Mouse (Mus musculus): Measurements from ENCODE around the gene Vmn1r183. TPM values are rescaled to one million over a fixed set of nuclear protein-coding genes. Genes with fewer than 3 reads are reported as not detected.
"Not testable (repeated sequence)": the region's sequence is repeated elsewhere in the genome, so short reads cannot be mapped to it uniquely, and the experiment has no call there.

Gene Vmn1r183
- total RNA-seq (2021), result not detected
- long read RNA-seq, experiment 1, result 0 reads
- long read RNA-seq, experiment 2, result 0 reads

- intact Hi-C loops (cut with DNase I), result no loop called here
- DNase-seq (ENCODE audit: extremely low spot score in 1 of 2, low spot score in 2 of 2), result no peak
- Histone ChIP-seq H3K4me3 (no peak within 1 kb of the TSS), H3K27ac (no peak within 1 kb of the TSS)
- no peak for TF ChIP-seq CTCF (IDR thresholded peaks at IDR 0.05)
Measured at GRCm38 (mm10) chr7:24052660-24053304, at the start of gene Vmn1r183. Vmn1r183 (plus strand) TSS chr7:24053254.

DNA sequence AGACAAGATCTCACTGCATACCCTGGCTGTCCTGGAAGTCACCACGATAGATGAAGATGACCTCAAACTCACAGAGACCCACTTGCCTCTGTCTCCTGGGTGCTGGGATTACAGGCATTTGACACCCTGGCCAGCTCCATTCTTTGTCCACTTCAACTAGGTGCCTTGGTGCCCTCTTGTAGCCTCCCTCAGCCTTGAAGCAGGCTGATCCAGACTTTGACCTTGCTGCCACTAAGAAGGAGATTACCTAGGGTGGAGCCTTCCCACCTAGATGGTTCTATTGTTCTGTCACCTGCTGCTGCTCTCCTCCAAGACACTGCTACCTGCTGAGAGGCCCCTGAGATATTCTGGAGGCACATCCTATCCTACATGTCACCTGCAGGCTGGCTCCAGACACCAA, 21.4 kb downstream of the Vmn1r183 start:
- DNase-seq (ENCODE audit: extremely low spot score in 1 of 2, low spot score in 2 of 2); H3K4me3 ChIP-seq; H3K27ac ChIP-seq; intact Hi-C loops (cut with DNase I): not testable (repeated sequence)

DNA sequence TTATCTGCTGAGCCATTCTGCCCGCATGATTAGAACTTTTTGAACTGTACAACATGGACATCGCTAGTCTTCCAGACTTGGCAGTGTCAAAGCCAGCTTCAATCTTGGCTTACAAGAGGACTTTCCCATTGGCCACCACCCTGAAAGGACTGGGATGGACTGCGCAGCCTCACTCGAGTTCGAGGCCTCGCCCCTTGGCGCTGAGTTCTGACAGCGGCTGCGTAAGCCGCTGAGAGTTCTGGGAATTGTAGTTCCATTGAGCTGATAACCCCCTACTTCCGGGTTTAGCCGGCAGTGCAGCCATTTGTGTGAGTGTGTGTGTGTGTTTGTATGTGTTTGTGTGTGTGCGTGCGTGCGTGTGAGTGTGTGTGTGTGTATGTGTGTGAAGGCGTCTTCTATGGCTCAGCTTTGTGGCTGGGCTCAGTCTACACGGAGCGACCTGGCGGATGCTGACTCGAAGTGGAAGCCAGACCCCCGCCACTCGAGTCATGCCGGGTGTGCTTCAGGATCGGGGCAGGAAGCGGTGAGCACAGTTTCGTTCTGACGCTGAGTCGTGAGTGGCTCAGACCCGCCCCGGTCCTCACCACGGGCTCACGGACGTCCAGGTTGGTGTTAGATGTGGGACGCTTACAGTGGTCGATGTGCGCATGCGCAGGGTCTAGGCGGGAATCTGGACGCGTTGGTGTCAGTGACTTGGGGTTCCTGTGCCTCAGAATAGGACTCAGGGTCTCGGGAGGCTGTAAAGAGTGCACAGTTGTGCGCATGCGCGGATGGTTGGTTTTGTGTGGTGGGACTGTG, 28.8 kb downstream of the Vmn1r183 start, which contains the start of gene Zfp180:
Zfp180 (plus strand) TSS at position 291 of the 798 bp plus-strand sequence.
- peak within 1 kb of the TSS; percentile 68 for H3K4me3 ChIP-seq
- intact Hi-C loops (cut with DNase I), result loop anchor here (1.0 to 5.0 kb wide), 6 partner anchors 30 to 317 kb away; partner anchors contain the start of genes Smg9, Zfp112, Zfp114 and Zfp235
- peak; percentile 92 to 94 for DNase-seq (ENCODE audit: extremely low spot score in 1 of 2, low spot score in 2 of 2)
- no peak for TF ChIP-seq CTCF (IDR thresholded peaks at IDR 0.05)
- H3K27ac ChIP-seq, result peak within 1 kb of the TSS; percentile 91

DNA sequence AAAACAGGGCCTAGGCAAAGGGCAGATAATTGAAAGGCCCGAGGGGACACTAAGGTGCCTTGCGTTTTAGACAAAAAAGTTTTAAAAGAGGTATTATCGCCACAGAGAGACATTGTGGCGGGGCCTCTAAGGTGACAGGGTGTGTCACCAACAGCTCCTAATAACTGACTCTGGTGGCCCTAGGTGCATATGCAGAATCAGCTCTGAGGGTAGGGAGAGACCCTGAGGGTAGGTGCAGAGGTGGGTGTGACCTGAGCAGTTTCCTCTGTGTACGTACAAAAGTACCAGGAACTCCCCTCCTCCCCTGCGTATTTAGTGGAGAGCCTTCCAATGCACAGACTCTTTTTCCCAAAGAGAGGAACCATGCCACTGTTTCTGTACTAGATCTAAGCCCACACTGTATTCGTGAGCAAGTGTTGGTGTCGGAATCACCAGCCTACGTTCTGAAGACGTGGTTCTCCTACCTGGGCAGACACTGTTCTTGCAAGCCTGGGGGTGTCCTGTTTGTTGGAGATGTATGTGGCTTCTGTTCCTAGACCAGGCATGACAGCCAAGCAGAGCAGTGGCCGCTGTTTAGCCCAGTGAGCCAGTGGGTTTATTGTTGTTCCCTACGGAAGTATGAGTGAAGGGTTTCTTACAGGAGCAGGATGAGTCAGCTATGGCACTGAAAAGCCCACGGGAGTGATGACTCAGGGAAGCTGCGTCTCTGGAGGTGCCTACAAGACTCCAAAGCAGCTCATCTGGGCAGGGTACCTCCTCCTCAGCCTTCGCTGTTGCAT, 29.6 kb downstream of the Vmn1r183 start:
- peak; percentile 54 to 63 for DNase-seq (ENCODE audit: extremely low spot score in 1 of 2, low spot score in 2 of 2)
- H3K27ac ChIP-seq, result peak overlapping the region; percentile 91
- no peak for TF ChIP-seq CTCF (IDR thresholded peaks at IDR 0.05)
- peak overlapping the region; percentile 68 for H3K4me3 ChIP-seq
- intact Hi-C loops (cut with DNase I), result loop anchor here (1.0 to 5.0 kb wide), 3 partner anchors 30 to 175 kb away; partner anchors contain the start of genes Zfp112 and Zfp235

GRCm38 (mm10) chr7:24086871-24087270, 33.8 kb downstream of the Vmn1r183 start:
- intact Hi-C loops (cut with DNase I), result no loop called here
- no peak for DNase-seq (ENCODE audit: extremely low spot score in 1 of 2, low spot score in 2 of 2)
- H3K4me3 ChIP-seq, result no peak overlapping the region
- no peak overlapping the region for H3K27ac ChIP-seq
- TF ChIP-seq CTCF (IDR thresholded peaks at IDR 0.05), result no peak

DNA sequence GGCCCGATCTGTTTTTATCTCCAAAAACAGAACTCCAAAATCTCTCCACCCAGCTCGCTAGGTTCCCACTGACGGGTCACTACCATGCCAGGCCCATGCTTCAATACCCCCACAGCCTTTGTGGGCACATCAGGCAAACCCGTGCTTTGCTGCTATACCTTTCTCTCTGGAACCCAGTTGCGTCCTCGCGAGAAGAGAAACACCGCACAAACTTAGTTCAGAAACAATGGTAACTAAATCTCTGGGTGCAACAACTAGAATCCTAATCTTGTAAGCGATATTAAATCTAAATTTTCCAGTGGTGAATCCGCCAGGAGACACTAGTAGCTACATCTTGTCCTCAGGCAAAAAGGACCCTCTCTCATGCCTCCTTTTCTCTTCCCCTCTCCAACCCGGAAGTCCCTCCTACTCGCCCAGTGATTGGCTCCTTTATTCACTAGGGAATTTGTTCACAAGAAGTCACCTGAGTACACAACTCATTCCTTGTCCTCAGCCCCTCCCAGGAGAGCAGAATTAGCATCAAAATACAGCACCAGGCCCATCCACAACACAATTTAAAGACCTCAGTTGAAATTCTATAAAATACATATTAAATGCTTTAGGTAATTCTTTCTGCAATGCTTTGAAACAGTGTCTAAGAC, 34.6 kb downstream of the Vmn1r183 start:
- intact Hi-C loops (cut with DNase I), result no loop called here
- Histone ChIP-seq H3K27ac (no peak overlapping the region), H3K4me3 (no peak overlapping the region)
- no peak for DNase-seq (ENCODE audit: extremely low spot score in 1 of 2, low spot score in 2 of 2)
- no peak for TF ChIP-seq CTCF (IDR thresholded peaks at IDR 0.05)

DNA sequence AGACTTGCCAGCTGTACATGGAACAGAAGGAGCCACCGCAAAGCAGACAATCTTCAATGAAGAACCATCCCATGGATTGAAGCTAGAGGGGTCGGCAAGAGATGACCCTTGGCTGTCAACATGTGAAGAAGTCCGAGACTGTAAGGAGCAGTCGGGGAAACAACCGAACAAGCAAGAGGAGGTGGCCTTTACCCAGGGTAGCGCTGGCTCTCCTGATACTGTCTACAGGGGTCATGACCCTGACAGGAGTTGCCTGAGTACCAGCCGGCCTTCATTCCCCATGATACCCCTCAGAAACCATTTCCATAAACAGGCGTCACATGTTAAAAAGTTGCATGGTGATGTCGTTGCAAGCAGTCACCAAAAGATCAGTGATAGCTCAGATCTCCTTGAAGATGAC, 51.3 kb downstream of the Vmn1r183 start:
- Histone ChIP-seq H3K4me3 (no peak overlapping the region), H3K27ac (no peak overlapping the region)
- TF ChIP-seq CTCF (IDR thresholded peaks at IDR 0.05), result no peak
- intact Hi-C loops (cut with DNase I), result no loop called here
- DNase-seq (ENCODE audit: extremely low spot score in 1 of 2, low spot score in 2 of 2), result no peak

DNA sequence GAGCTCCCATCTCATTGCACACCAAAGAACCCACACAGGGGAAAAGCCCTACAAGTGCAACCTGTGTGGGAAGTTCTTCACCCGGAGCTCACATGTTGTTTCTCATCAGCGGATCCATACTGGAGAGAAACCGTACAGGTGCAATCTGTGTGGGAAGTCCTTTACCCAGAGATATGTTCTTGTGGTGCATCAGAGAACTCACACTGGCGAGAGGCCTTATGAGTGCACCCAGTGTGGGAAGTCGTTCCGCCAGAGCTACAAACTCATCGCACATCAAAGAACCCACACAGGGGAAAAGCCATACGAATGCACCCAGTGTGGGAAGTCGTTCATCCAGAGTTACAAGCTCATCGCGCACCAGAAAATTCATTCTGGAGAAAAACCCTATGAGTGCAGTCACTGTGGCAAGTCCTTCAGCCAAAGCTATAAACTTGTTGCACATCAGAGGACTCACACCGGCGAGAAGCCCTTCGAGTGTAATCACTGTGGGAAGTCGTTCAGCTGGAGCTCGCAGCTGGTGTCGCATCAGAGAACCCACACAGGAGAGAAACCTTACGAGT, 52.2 kb downstream of the Vmn1r183 start:
- no peak for DNase-seq (ENCODE audit: extremely low spot score in 1 of 2, low spot score in 2 of 2)
- intact Hi-C loops (cut with DNase I), result no loop called here
- Histone ChIP-seq H3K27ac (no peak overlapping the region), H3K4me3 (no peak overlapping the region)
- TF ChIP-seq CTCF (IDR thresholded peaks at IDR 0.05), result no peak

- TF ChIP-seq CTCF (IDR thresholded peaks at IDR 0.05), result no peak
- intact Hi-C loops (cut with DNase I), result no loop called here
- DNase-seq (ENCODE audit: extremely low spot score in 1 of 2, low spot score in 2 of 2), result no peak
- Histone ChIP-seq H3K27ac (no peak overlapping the region), H3K4me3 (no peak overlapping the region)
Measured at GRCm38 (mm10) chr7:24110839-24111238, 57.8 kb downstream of the Vmn1r183 start.

- no peak for DNase-seq (ENCODE audit: extremely low spot score in 1 of 2, low spot score in 2 of 2)
- no peak for TF ChIP-seq CTCF (IDR thresholded peaks at IDR 0.05)
- intact Hi-C loops (cut with DNase I), result loop anchor here (1.0 to 2.0 kb wide), 6 partner anchors 23 to 205 kb away; partner anchors contain the start of genes Zfp108, Zfp114, Zfp235 and Zfp94
- Histone ChIP-seq H3K4me3 (peak overlapping the region; percentile 75), H3K27ac (peak overlapping the region; percentile 71; the same call in 1 of the 2 replicates)
Measured at GRCm38 (mm10) chr7:24111772-24112155, 58.7 kb downstream of the Vmn1r183 start.
